Mouse (Mus musculus): ENCODE data around the gene Hbb-bs. TPM values are rescaled to one million over a fixed set of nuclear protein-coding genes. Genes with fewer than 3 reads are reported as not detected.
"Not testable (repeated sequence)": the region's sequence is repeated elsewhere in the genome, so short reads cannot be mapped to it uniquely, and the experiment has no call there.

Gene Hbb-bs
- polyA plus RNA-seq, 2 experiments, result 9,529 to 9,822 TPM

DNA sequence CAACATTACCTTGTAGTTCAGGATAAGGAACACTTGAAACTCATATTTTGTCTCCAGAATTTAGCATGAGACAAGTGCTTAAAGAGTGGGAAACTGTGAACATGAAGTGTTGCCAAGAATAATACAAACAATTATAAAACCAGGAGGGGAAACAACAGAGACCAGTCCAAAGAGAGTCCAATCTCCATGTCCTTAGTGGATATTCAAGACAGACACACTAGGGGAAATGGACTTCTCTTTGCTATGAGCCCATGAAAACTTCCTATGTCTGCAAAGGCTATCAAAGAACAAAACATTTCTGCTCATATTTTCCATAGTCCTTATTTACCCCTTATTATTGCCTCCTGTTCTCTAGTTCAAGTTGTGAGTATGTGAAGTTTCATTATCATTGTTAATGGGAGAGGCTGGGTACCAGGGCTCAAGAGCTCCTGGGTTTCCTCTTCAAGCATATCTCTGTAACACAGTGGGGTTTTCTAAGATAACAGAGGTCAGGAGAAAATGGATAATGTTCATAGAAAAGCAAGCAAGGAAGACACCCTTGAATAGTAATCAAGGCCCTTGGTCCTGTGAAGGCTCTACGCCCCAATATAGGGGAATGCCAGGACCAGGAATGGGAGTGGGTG lies 16.6 kb downstream of the Hbb-bs start:
- Histone ChIP-seq H3K4me2 (replicated peaks; ENCODE audit: low read depth, low read length, severe bottlenecking) (no peak overlapping the region), H3K4me1 (ENCODE audit: control insufficient read depth, insufficient read depth, low read length) (no peaks in the 10 kb centered on the region), H3K36me3 (ENCODE audit: control insufficient read depth, insufficient read depth, low read length) (no peaks in the 10 kb centered on the region), H3K27ac (replicated peaks; ENCODE audit: low read depth, low read length) (no peak overlapping the region), H3K9me3 (ENCODE audit: control insufficient read depth, low read length) (no peaks in the 10 kb centered on the region), H3K27me3 (ENCODE audit: control insufficient read depth, insufficient read depth, low read length) (no peaks in the 10 kb centered on the region), H3K4me3 (replicated peaks; ENCODE audit: low read length) (no peak overlapping the region), H3K9ac (ENCODE audit: low read depth, low read length, severe bottlenecking) (no peak overlapping the region)
- no peak for TF ChIP-seq POLR2A (IDR thresholded peaks at IDR 0.05; ENCODE audit: borderline replicate concordance, extremely low read depth, insufficient read depth, insufficient read length)
- 94% methylated on average over 1 of the region's 1 CpGs for WGBS
- ATAC-seq (ENCODE audit: low FRiP score, low read depth) (no peak), DNase-seq (ENCODE audit: low spot score) (no peak)

DNA sequence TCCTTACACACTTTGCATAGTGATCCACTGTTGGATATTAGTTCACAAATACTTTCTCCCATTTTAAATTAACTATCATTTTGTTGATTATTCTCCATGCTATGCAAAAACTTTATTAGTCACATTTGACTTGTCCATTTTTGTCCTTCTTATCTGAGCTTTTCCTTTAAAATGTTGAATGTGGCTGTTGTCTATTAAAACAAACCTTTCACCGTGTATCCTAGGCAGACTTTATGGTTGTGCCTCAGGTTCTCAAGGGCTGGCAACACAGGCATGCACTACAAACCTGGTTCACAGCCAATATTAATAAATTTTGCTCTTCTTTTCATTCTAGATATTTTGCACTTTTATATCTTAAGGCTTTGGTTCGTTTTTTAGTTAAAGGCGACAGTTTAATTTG lies 17.1 kb downstream of the Hbb-bs start:
- Histone ChIP-seq H3K9me3 (ENCODE audit: control insufficient read depth, low read length) (no peaks in the 10 kb centered on the region), H3K36me3 (ENCODE audit: control insufficient read depth, insufficient read depth, low read length) (no peaks in the 10 kb centered on the region), H3K27ac (replicated peaks; ENCODE audit: low read depth, low read length) (no peak overlapping the region), H3K27me3 (ENCODE audit: control insufficient read depth, insufficient read depth, low read length) (no peaks in the 10 kb centered on the region), H3K4me2 (replicated peaks; ENCODE audit: low read depth, low read length, severe bottlenecking) (no peak overlapping the region), H3K9ac (ENCODE audit: low read depth, low read length, severe bottlenecking) (no peak overlapping the region), H3K4me3 (replicated peaks; ENCODE audit: low read length) (no peak overlapping the region), H3K4me1 (ENCODE audit: control insufficient read depth, insufficient read depth, low read length) (no peaks in the 10 kb centered on the region)
- ATAC-seq (ENCODE audit: low FRiP score, low read depth) (no peak), DNase-seq (ENCODE audit: low spot score) (no peak)
- 76% methylated on average over 3 of the region's 3 CpGs for WGBS
- TF ChIP-seq POLR2A (IDR thresholded peaks at IDR 0.05; ENCODE audit: borderline replicate concordance, extremely low read depth, insufficient read depth, insufficient read length), result no peak

DNA sequence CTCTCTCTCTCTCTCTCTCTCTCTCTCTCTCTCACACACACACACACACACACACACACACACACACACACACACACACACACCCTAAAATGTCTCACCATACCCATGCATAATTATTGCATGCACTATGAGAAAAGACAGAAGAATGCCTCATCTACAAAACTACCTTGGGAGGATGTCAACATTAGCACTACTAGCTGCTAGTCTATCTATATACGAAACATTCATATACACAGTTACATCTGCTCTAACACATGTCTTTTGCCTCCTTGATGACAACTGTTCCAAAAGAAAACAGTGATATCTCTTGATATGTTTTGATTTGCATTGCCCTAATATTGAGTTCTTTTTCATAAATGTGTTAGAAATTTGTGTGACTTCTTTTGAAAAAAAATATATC lies 17.6 kb downstream of the Hbb-bs start:
- TF ChIP-seq POLR2A (IDR thresholded peaks at IDR 0.05; ENCODE audit: borderline replicate concordance, extremely low read depth, insufficient read depth, insufficient read length), result no peak
- H3K36me3 ChIP-seq (ENCODE audit: control insufficient read depth, insufficient read depth, low read length), result no peaks in the 10 kb centered on the region
- H3K4me1 ChIP-seq (ENCODE audit: control insufficient read depth, insufficient read depth, low read length), result no peaks in the 10 kb centered on the region
- ATAC-seq (ENCODE audit: low FRiP score, low read depth) (no peak), DNase-seq (ENCODE audit: low spot score) (no peak)
- H3K27me3 ChIP-seq (ENCODE audit: control insufficient read depth, insufficient read depth, low read length), result no peaks in the 10 kb centered on the region
- 88% methylated on average over 1 of the region's 1 CpGs for WGBS
- no peaks in the 10 kb centered on the region for H3K9me3 ChIP-seq (ENCODE audit: control insufficient read depth, low read length)
- H3K27ac ChIP-seq (replicated peaks; ENCODE audit: low read depth, low read length), result no peak overlapping the region
- H3K4me3 ChIP-seq (replicated peaks; ENCODE audit: low read length), result no peak overlapping the region
- H3K4me2 ChIP-seq (replicated peaks; ENCODE audit: low read depth, low read length, severe bottlenecking), result no peak overlapping the region
- H3K9ac ChIP-seq (ENCODE audit: low read depth, low read length, severe bottlenecking), result no peak overlapping the region

DNA sequence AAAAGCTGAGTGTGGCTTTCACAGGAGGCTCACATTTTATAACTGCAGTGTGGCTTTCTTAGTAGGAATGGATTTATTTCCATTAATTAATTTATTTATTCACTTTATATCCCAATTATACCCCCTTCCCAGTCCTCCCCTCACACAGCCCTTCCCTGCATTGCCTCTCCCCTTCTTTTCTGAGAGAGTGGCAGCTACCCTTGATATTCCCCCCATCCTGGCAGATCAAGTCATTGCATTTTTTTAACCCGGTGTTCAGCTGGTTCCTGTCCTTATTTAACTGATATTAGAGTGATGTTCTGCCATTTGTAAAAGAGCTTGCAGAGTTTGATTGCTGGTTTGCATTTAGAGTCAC lies 18.1 kb downstream of the Hbb-bs start:
- DNase-seq (ENCODE audit: low spot score), result no peak
- WGBS, result 64% methylated on average over 1 of the region's 1 CpGs
- H3K4me1 ChIP-seq (ENCODE audit: control insufficient read depth, insufficient read depth, low read length), result no peaks in the 10 kb centered on the region
- no peak overlapping the region for H3K27ac ChIP-seq (replicated peaks; ENCODE audit: low read depth, low read length)
- H3K4me3 ChIP-seq (replicated peaks; ENCODE audit: low read length), result no peak overlapping the region
- H3K9ac ChIP-seq (ENCODE audit: low read depth, low read length, severe bottlenecking), result no peak overlapping the region
- no peak for TF ChIP-seq POLR2A (IDR thresholded peaks at IDR 0.05; ENCODE audit: borderline replicate concordance, extremely low read depth, insufficient read depth, insufficient read length)
- H3K36me3 ChIP-seq (ENCODE audit: control insufficient read depth, insufficient read depth, low read length), result no peaks in the 10 kb centered on the region
- H3K27me3 ChIP-seq (ENCODE audit: control insufficient read depth, insufficient read depth, low read length), result no peaks in the 10 kb centered on the region
- no peak overlapping the region for H3K4me2 ChIP-seq (replicated peaks; ENCODE audit: low read depth, low read length, severe bottlenecking)
- ATAC-seq (ENCODE audit: low FRiP score, low read depth), result no peak
- no peaks in the 10 kb centered on the region for H3K9me3 ChIP-seq (ENCODE audit: control insufficient read depth, low read length)

DNA sequence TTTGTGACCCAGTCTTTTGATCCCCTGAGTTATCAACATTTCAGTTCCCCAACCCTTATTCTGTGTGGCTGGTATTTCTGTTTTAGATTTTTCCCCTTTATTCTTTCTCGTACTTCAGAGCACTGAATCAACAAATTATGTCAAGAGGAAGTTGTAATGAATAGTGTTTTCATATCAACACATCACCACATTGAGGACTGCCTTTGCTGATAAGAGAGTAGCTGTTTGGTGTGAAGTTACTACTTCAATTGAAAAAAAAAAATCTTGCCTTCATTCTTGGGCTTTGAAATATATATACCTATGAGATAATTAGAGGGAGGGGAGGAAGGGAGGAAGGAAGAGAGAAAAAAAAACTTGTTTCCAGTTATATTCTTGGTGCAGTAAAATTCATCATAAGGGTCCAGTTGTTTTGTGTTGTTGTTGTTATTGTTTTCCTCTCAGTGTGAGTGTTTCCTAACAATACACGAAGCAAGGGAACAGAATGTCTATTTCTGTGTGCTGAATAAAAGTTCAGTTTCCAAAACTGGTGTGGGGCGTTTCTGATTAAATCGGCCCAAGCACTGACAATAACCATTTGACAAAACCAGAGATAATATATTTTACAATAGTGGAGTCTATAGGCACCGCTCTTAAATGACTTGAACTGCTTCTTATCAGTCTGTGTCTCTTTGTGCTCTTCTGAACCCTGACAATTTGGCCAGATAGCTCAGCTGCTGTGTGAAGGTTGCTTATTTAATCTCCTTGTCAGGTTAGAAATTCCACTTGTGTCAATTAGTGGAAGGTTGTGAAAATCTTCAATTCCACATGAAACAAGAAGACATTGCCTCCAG lies 18.7 kb downstream of the Hbb-bs start:
- H3K4me3 ChIP-seq (replicated peaks; ENCODE audit: low read length), result no peak overlapping the region
- H3K4me1 ChIP-seq (ENCODE audit: control insufficient read depth, insufficient read depth, low read length), result no peaks in the 10 kb centered on the region
- TF ChIP-seq POLR2A (IDR thresholded peaks at IDR 0.05; ENCODE audit: borderline replicate concordance, extremely low read depth, insufficient read depth, insufficient read length), result no peak
- DNase-seq (ENCODE audit: low spot score), result no peak
- H3K36me3 ChIP-seq (ENCODE audit: control insufficient read depth, insufficient read depth, low read length), result no peaks in the 10 kb centered on the region
- no peaks in the 10 kb centered on the region for H3K27me3 ChIP-seq (ENCODE audit: control insufficient read depth, insufficient read depth, low read length)
- H3K4me2 ChIP-seq (replicated peaks; ENCODE audit: low read depth, low read length, severe bottlenecking), result no peak overlapping the region
- no peak overlapping the region for H3K27ac ChIP-seq (replicated peaks; ENCODE audit: low read depth, low read length)
- 70% methylated on average over 5 of the region's 5 CpGs for WGBS
- no peaks in the 10 kb centered on the region for H3K9me3 ChIP-seq (ENCODE audit: control insufficient read depth, low read length)
- no peak for ATAC-seq (ENCODE audit: low FRiP score, low read depth)
- no peak overlapping the region for H3K9ac ChIP-seq (ENCODE audit: low read depth, low read length, severe bottlenecking)

DNA sequence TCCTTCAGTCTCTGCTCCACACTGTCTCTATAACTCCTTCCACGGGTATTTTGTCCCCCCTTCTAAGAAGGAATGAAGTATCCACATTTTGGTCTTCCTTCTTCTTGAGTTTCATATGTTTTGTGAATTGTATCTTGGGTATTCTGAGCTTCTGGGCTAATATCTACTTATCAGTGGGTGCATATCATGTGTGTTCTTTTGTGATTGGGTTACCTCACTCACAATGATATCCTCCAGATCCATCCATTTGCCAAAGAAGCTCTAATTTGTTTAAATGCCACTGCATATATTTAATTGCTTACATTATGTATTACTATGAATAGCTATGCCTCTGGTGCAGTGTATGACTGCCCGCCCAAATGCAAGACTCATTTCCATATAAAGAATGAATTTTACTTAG lies 19.8 kb downstream of the Hbb-bs start:
- not testable (repeated sequence) for H3K36me3 ChIP-seq (ENCODE audit: control insufficient read depth, insufficient read depth, low read length); DNase-seq (ENCODE audit: low spot score); H3K27me3 ChIP-seq (ENCODE audit: control insufficient read depth, insufficient read depth, low read length); H3K9me3 ChIP-seq (ENCODE audit: control insufficient read depth, low read length); H3K4me2 ChIP-seq (replicated peaks; ENCODE audit: low read depth, low read length, severe bottlenecking); H3K4me1 ChIP-seq (ENCODE audit: control insufficient read depth, insufficient read depth, low read length); H3K27ac ChIP-seq (replicated peaks; ENCODE audit: low read depth, low read length); H3K9ac ChIP-seq (ENCODE audit: low read depth, low read length, severe bottlenecking); ATAC-seq (ENCODE audit: low FRiP score, low read depth); H3K4me3 ChIP-seq (replicated peaks; ENCODE audit: low read length)
- 59% methylated on average over 2 of the region's 2 CpGs for WGBS

Data from limb, embryonic 14.5 days (tissue).